Mouse (Mus musculus): ENCODE results near the gene Acan. TPM values are rescaled to one million over a fixed set of nuclear protein-coding genes. Genes with fewer than 3 reads are reported as not detected.

Acan gene
- polyA plus RNA-seq (2011; ENCODE audit: insufficient read depth, insufficient read length, low replicate concordance, missing spikeins) = not detected in 2 replicates

DNA sequence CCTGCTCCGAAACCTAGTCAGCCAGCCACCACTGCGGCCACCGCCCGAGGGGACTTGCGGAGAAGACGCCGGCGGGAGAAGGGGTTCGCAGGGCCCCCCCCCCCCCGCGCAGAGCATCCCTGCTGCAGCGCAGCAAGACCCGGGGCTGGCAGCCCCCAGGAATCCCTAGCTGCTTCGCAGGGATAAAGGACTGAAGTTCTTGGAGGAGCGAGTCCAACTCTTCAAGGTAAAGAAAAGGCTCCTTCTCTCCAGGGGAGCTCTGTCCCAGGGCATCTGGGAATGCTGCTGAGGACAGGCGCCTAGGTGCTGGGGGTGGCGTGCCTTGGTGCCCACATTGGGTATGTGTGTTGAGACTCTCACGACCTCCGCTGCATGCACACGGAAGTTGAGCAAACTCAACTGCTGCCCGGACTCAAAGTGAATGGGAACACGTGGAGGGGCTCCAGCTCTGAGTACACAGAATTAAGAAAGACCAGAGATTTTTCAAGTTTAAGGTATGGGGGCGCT, at the start of gene Acan:
Acan (plus strand) TSS at position 101 of the 507 bp plus-strand sequence.
- H3K27ac ChIP-seq (ENCODE audit: control insufficient read depth, insufficient read depth, low read depth, low read length, poor library complexity) = no peak within 1 kb of the TSS
- no peak within 1 kb of the TSS for H3K4me3 ChIP-seq (replicated peaks; ENCODE audit: control insufficient read depth, low read depth, low read length)
- WGBS = 3% methylated on average over 23 of the region's 23 CpGs
- H3K4me1 ChIP-seq (ENCODE audit: control insufficient read depth, insufficient read depth, low read length) = no peaks in the 10 kb centered on the region
- no peak for TF ChIP-seq POLR2A (IDR thresholded peaks at IDR 0.05; ENCODE audit: borderline replicate concordance, control insufficient read depth, low read depth, low read length)
- TF ChIP-seq CTCF (IDR thresholded peaks at IDR 0.05; ENCODE audit: control insufficient read depth, insufficient read depth, low read length) = no peak

DNA sequence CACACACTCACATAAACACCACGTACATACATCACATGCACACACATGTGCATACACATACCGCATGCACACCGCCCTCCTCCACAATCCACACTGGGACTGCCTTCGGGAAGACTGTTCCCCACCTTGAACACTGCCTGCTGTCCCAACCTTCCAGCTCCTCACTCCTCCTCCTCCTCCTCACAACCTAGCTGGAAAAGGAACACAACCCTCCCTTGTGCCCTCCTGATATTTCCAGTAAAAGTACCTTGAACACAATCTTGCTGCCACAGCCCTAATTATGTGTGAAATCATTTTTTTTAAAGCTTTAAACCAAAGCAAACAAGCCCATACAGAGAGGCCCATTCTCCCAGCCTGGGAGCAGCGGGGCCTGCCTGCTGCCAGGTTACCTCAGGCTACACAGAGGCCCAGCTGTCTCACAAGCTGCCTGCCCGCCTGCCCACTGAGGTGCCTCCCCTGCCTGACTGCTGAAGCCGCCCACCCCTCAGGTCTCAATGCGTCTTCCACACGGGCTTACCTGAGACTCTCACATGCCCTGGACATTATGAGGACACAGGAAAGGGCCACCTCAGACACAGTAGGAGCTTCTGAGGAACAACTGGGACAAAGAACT, 31.9 kb upstream of the Acan start:
- Histone ChIP-seq H3K4me3 (replicated peaks; ENCODE audit: control insufficient read depth, low read depth, low read length) (no peak overlapping the region), H3K27ac (ENCODE audit: control insufficient read depth, insufficient read depth, low read depth, low read length, poor library complexity) (no peak overlapping the region), H3K4me1 (ENCODE audit: control insufficient read depth, insufficient read depth, low read length) (no peaks in the 10 kb centered on the region)
- WGBS = 84% methylated on average over 9 of the region's 9 CpGs
- TF ChIP-seq POLR2A (IDR thresholded peaks at IDR 0.05; ENCODE audit: borderline replicate concordance, control insufficient read depth, low read depth, low read length) = no peak
- no peak for TF ChIP-seq CTCF (IDR thresholded peaks at IDR 0.05; ENCODE audit: control insufficient read depth, insufficient read depth, low read length)

DNA sequence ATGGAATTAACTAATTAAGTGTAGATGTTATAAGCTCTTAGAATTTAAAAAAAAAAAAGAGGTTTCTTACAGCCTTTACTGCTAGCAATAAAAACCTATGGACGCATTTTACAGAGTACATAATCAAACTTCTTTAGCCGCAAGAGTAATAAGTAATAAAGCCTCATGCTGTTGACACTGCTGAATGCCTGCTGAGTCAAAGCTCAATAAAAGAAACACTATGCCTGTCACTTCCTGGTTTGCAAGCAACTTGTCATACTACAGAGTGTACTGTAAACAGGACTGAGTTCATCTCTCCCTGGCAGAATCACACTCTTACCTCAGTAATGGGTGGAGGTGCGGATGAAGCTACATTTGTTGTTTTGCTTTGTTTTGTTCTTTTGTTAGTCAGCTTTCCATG, 24.1 kb upstream of the Acan start:
- Histone ChIP-seq H3K4me3 (replicated peaks; ENCODE audit: control insufficient read depth, low read depth, low read length) (no peak overlapping the region), H3K4me1 (ENCODE audit: control insufficient read depth, insufficient read depth, low read length) (no peaks in the 10 kb centered on the region), H3K27ac (ENCODE audit: control insufficient read depth, insufficient read depth, low read depth, low read length, poor library complexity) (no peak overlapping the region)
- no peak for TF ChIP-seq CTCF (IDR thresholded peaks at IDR 0.05; ENCODE audit: control insufficient read depth, insufficient read depth, low read length)
- TF ChIP-seq POLR2A (IDR thresholded peaks at IDR 0.05; ENCODE audit: borderline replicate concordance, control insufficient read depth, low read depth, low read length) = no peak
- WGBS = 86% methylated on average over 3 of the region's 3 CpGs

DNA sequence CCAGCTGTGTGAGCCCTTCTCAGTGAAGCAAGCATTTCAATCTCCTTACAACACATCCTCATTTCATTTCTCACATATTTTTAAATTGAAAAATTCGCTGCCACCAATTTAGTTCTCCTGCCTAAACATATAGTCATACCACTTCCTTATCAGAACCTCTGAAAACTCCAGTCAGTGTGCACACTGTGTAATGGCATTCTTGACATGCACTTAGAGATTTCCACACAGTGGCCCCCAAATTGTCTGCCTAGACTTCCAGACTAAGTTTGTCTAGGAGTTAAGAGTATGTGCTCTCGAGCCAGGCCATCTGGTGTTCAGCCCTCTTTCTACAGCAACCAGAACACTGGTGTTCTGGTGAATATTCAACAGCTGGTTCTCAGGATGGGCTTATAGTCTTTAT, 19.5 kb upstream of the Acan start:
- Histone ChIP-seq H3K4me1 (ENCODE audit: control insufficient read depth, insufficient read depth, low read length) (no peaks in the 10 kb centered on the region), H3K27ac (ENCODE audit: control insufficient read depth, insufficient read depth, low read depth, low read length, poor library complexity) (no peak overlapping the region), H3K4me3 (replicated peaks; ENCODE audit: control insufficient read depth, low read depth, low read length) (no peak overlapping the region)
- TF ChIP-seq CTCF (IDR thresholded peaks at IDR 0.05; ENCODE audit: control insufficient read depth, insufficient read depth, low read length) = no peak
- no peak for TF ChIP-seq POLR2A (IDR thresholded peaks at IDR 0.05; ENCODE audit: borderline replicate concordance, control insufficient read depth, low read depth, low read length)
- WGBS = 66% methylated on average over 2 of the region's 2 CpGs

DNA sequence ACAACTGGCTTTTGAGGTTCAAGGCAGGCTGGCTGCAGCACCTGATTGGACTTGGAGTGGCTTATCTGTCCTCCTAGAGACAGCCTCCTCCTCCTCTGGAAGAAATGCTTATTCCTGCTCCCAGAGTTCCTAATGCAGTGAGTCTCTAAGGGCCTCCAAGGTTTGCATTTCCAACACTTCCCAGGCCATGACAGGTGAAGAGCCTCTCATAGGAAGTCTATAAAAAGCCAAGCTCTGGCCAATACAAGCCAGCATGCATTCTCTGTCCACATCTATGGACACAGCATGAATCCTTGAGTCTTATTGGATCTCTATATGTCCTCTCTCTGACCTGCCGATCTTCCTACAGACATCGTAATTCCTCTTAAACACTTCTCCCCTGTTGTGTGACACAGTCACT, 18.8 kb upstream of the Acan start:
- 85% methylated on average over 2 of the region's 2 CpGs for WGBS

DNA sequence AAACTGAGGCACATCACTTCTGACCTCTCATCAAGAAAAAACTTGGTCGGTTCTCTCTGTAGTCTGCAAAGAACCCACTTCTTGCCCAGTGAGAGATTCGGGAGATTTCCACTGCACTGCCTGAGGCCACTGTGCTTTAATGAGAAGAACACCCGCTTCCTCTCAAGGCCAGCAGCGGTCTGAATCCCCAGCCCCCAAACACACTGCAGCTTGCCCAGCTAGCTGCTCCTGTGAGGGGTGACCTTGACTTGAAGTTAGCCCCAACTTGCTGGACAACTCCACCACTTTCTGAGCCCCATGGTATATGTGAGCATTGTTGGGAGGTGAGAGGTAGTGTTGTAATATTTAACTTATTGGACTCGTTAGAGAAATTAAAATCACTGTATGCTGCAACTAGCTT, 1.2 kb upstream of the Acan start:
- no peak overlapping the region for H3K4me3 ChIP-seq (replicated peaks; ENCODE audit: control insufficient read depth, low read depth, low read length)
- TF ChIP-seq CTCF (IDR thresholded peaks at IDR 0.05; ENCODE audit: control insufficient read depth, insufficient read depth, low read length) = no peak
- TF ChIP-seq POLR2A (IDR thresholded peaks at IDR 0.05; ENCODE audit: borderline replicate concordance, control insufficient read depth, low read depth, low read length) = no peak
- no peak overlapping the region for H3K27ac ChIP-seq (ENCODE audit: control insufficient read depth, insufficient read depth, low read depth, low read length, poor library complexity)
- WGBS = 32% methylated on average over 5 of the region's 5 CpGs
- H3K4me1 ChIP-seq (ENCODE audit: control insufficient read depth, insufficient read depth, low read length) = no peaks in the 10 kb centered on the region

More for the DNA sequence above, 18.8 kb upstream of the Acan start:
- Histone ChIP-seq H3K27ac (ENCODE audit: control insufficient read depth, insufficient read depth, low read depth, low read length, poor library complexity) (no peak overlapping the region), H3K4me3 (replicated peaks; ENCODE audit: control insufficient read depth, low read depth, low read length) (no peak overlapping the region), H3K4me1 (ENCODE audit: control insufficient read depth, insufficient read depth, low read length) (no peaks in the 10 kb centered on the region)
- no peak for TF ChIP-seq POLR2A (IDR thresholded peaks at IDR 0.05; ENCODE audit: borderline replicate concordance, control insufficient read depth, low read depth, low read length)
- TF ChIP-seq CTCF (IDR thresholded peaks at IDR 0.05; ENCODE audit: control insufficient read depth, insufficient read depth, low read length) = no peak

DNA sequence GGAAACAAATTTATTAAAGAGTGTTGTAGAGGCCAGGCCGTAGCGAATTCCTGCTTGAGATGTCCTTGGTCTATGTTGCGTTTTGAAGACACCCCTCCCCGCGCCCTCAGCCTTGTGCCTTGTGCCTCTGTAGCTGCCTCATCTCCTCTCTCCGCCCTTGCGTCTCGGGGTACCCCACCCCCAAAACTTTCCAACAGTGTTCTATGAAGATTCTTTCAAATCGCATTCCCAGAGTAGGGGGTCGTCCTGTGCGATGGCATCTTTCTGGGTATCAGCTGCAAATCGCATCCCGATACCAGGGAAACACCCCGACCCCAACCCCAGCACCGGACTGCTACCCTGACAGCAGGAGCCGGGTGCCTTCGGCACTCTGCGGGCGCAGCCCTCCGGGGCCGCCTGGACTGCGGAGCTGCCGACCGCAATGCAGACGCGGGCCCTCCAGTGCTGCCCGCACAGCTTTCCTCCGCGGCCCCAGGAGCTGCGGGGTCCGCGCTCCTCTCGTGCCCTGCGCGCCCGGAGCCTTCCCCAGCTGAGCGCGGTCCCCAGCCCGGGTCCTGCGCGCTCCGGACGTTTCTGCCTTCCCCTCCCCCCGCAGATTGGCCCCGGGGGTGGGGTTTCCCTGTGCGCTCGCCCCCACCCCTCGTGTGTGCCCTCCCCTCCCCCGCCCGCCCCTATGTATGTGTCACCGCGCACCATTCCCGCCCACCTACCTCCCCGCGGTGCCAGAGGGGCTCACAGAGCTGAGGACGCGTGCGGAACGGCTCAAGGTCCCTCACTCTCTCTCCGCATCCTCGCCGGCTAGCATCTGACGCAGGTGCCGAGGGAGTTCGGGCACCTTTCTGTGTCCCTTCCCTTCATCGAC, 531 bp upstream of the Acan start:
- Histone ChIP-seq H3K4me1 (ENCODE audit: control insufficient read depth, insufficient read depth, low read length) (no peaks in the 10 kb centered on the region), H3K4me3 (replicated peaks; ENCODE audit: control insufficient read depth, low read depth, low read length) (no peak overlapping the region), H3K27ac (ENCODE audit: control insufficient read depth, insufficient read depth, low read depth, low read length, poor library complexity) (no peak overlapping the region)
- WGBS = 4% methylated on average over 66 of the region's 66 CpGs
- no peak for TF ChIP-seq POLR2A (IDR thresholded peaks at IDR 0.05; ENCODE audit: borderline replicate concordance, control insufficient read depth, low read depth, low read length)
- TF ChIP-seq CTCF (IDR thresholded peaks at IDR 0.05; ENCODE audit: control insufficient read depth, insufficient read depth, low read length) = no peak

DNA sequence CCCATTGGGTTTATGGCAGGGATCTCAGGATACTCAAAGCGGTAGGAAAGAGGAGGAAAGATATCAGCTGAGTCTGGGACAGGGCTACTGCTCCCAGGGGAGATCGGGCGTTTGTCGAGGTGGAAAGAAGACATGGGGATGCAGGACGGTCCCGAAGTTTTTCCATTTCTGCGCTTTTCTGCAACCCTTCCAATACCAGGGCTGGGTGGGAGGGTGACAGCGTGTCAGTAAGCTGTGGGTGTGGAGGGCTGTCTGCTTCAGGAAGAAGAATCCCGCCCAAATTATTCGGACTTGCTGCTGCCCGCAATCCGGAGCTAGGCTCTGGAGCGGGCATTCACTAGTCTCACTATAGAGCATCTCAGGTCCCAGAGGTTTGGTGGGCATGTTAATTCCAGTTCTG, 828 bp downstream of the Acan start:
- 21% methylated on average over 13 of the region's 13 CpGs for WGBS
- Histone ChIP-seq H3K4me1 (ENCODE audit: control insufficient read depth, insufficient read depth, low read length) (no peaks in the 10 kb centered on the region), H3K4me3 (replicated peaks; ENCODE audit: control insufficient read depth, low read depth, low read length) (no peak overlapping the region), H3K27ac (ENCODE audit: control insufficient read depth, insufficient read depth, low read depth, low read length, poor library complexity) (no peak overlapping the region)
- no peak for TF ChIP-seq CTCF (IDR thresholded peaks at IDR 0.05; ENCODE audit: control insufficient read depth, insufficient read depth, low read length)
- no peak for TF ChIP-seq POLR2A (IDR thresholded peaks at IDR 0.05; ENCODE audit: borderline replicate concordance, control insufficient read depth, low read depth, low read length)

Measured in bone marrow, adult 2 months (tissue).